ENCODE assay signal across 8 mouse cellular contexts in genomic region chr9:61370889-61371754, GRCm38 (mm10). TPM values are rescaled to one million over a fixed set of nuclear protein-coding genes. Genes with fewer than 3 reads are reported as not detected.
DNase-seq lines count a peak whose midpoint lies in the region; ATAC-seq lines count a peak whose summit lies in the region.

No protein-coding gene starts in this region.

- H3K27me3 ChIP-seq in hindbrain, embryonic 15.5 days: 0 out of 2 replicates have a peak, but pooled peaks cover 8% of the 10 kb centered on the region

- peak overlapping the region; percentile 55 for H3K4me3 ChIP-seq in hindbrain, embryonic 15.5 days

- H3K9ac ChIP-seq in hindbrain, embryonic 15.5 days: peak overlapping the region; percentile 56

- H3K4me1 ChIP-seq in hindbrain, embryonic 15.5 days (replicated peaks): peaks cover 60% of the 10 kb centered on the region

- H3K9me3 ChIP-seq in hindbrain, embryonic 15.5 days: no peaks in the 10 kb centered on the region

- no peaks in the 10 kb centered on the region for H3K36me3 ChIP-seq in hindbrain, embryonic 15.5 days

- intact Hi-C loops in left cerebral cortex, postnatal 10 days (cut with DNase I): loop anchor here (2.0 to 10.0 kb wide), 5 partner anchors 94 to 524 kb away; no protein-coding TSS in a partner anchor

- peak; percentile 29 for ATAC-seq in hindbrain, embryonic 15.5 days (ENCODE audit: low FRiP score, low read depth)
- ATAC-seq in megakaryocyte, adult 5-6 weeks (ENCODE audit: poor library complexity, severe bottlenecking): peak; percentile 11; the same call in 1 of the 2 replicates

- H3K4me2 ChIP-seq in hindbrain, embryonic 15.5 days: peak overlapping the region; percentile 91

- under 1% methylated on average over 66 of the region's 66 CpGs for WGBS in hindbrain, embryonic 15.5 days

- DNase-seq in ZHBTc4 (ENCODE audit: low read depth, low spot score): peak; percentile 56
- peak; percentile 84 to 86 for DNase-seq in cerebellum, postnatal 25 days
- DNase-seq in gastrocnemius, adult 18-20 months (ENCODE audit: low spot score): peak; percentile 63
- peak; percentile 68 to 85 for DNase-seq in left cerebral cortex, postnatal 10 days (ENCODE audit: extremely low spot score in 1 of 2, low spot score in 2 of 2)
- peak; percentile 71 for DNase-seq in right cerebral cortex, postnatal 14 days
- peak; percentile 62 to 77 for DNase-seq in urinary bladder, postnatal 36 days (ENCODE audit: low spot score in 2 of 2)

- H3K27ac ChIP-seq in hindbrain, embryonic 15.5 days (replicated peaks): peak overlapping the region; percentile 91

RNA-seq across cellular contexts. Expression of gene Tle3, which starts 1.0 kb away (rescaled TPM):
- total RNA-seq in gastrocnemius, adult 18-20 months (2021): 1 to 10 TPM; 7.1 TPM
- 23.6 and 28.8 TPM in 2 replicates for polyA plus RNA-seq in hindbrain, embryonic 15.5 days (2015; fragmentation: Nextera tagmentation; extraction: Ambion mirVana)
- total RNA-seq in left cerebral cortex, postnatal 10 days (2021): 10 to 100 TPM; 80.8 to 92.7 TPM
- 113 and 146 TPM in 2 replicates for total RNA-seq in megakaryocyte, adult 5-6 weeks (2015)
- total RNA-seq in megakaryocyte, adult 5-6 weeks (2017): 79.4 and 92.9 TPM in 2 replicates

Comparison
In these comparisons a context has a peak if more than half of its experiments do, and no peak if none do; other contexts are left out.
1. Peak in every context shown above with its lines: DNase-seq, ATAC-seq, H3K4me3 ChIP-seq and H3K27ac ChIP-seq.
2. RNA of gene Tle3, which starts 1.0 kb away (total RNA-seq): 79.4 to 146 TPM in megakaryocyte, adult 5-6 weeks and 80.8 to 92.7 TPM in left cerebral cortex, postnatal 10 days; 7.1 TPM in gastrocnemius, adult 18-20 months; every median in the first group is over 4 times any median in the second.